Mouse (Mus musculus) erythroblast, embryonic 14.5 days (primary cell): ENCODE results near the gene Flt3. TPM values are rescaled to one million over a fixed set of nuclear protein-coding genes. Genes with fewer than 3 reads are reported as not detected.

Experiments
- H3K27me3 ChIP-seq: 2 replicates; pipeline ENCODE4 v1.6.1; 2012; ENCODE audit warnings: inconsistent platforms; ENCODE audit not compliant: control insufficient read depth
- H3K36me3 ChIP-seq: 2 replicates; pipeline ENCODE4 v1.6.1; 2012; ENCODE audit warnings: mild to moderate bottlenecking, inconsistent platforms; ENCODE audit not compliant: control insufficient read depth
- H3K4me1 ChIP-seq: 2 replicates; pipeline ENCODE4 v1.6.1; 2012; ENCODE audit warnings: inconsistent platforms; ENCODE audit not compliant: control insufficient read depth
- H3K4me3 ChIP-seq: replicated peaks from 2 replicates; pipeline ENCODE3; 2012; ENCODE audit warnings: moderate library complexity, mild to moderate bottlenecking, inconsistent platforms
- H3K9me3 ChIP-seq: 2 replicates; pipeline ENCODE4 v1.6.1; 2012; ENCODE audit warnings: low read length, inconsistent platforms, mixed read lengths; ENCODE audit not compliant: control insufficient read depth
- GATA1 ChIP-seq: IDR thresholded peaks from 2 replicates; pipeline ENCODE4 v1.6.1; 2012; ENCODE audit warnings: low read length, inconsistent platforms, mixed read lengths
- TAL1 ChIP-seq: IDR thresholded peaks from 3 replicates; pipeline ENCODE4 v1.6.1; 2012; ENCODE audit warnings: low read length, inconsistent platforms, mixed read lengths
- polyA plus RNA-seq: library from polyadenylated mRNA; stranded (reverse); fragments of >175 nt; gene quantifications from 2 replicates; pipeline ENCODE4 v1.2.3, GENCODE M21; 2012

Gene Flt3
- polyA plus RNA-seq, 1 experiment: 0.01 TPM

DNA sequence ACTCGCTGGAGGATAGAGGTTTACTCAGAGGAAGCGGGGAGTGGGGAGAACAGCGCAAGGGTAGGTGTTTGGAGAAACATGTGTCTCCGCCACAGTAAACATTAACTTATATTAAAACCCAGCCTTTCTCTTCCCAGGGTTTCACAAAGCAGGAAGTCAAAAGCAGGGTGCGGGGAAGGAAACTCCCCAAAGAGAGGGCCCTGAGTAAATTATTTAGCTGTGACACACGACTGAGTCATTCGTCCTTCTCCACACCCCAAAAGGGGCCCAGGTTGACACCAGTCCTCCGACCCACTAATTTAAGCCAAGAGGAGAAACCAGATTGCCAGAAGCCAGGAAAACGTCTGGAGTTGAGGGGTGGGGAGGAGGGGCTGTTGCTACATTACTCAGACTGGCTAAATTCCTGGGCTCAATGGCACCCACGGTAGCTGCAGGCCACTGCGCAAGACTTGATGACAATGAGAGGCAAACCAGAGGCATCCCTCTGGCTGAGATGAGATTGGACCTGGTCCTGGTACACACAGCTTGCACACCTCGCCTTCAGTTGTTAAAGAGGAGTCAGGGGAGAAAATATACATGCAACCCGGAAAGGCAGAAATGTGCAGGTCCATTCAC, 107.7 kb downstream of the Flt3 start:
- no peak for TF ChIP-seq TAL1
- no peak for TF ChIP-seq GATA1

GRCm38 (mm10) chr5:147291764-147292505, 108.4 kb downstream of the Flt3 start:
- H3K4me1 ChIP-seq: peaks cover 1% of the 10 kb centered on the region
- no peak for TF ChIP-seq TAL1
- TF ChIP-seq GATA1: no peak
- no peaks in the 10 kb centered on the region for H3K9me3 ChIP-seq
- no peak overlapping the region for H3K4me3 ChIP-seq
- H3K27me3 ChIP-seq: peaks cover 36% of the 10 kb centered on the region
- H3K36me3 ChIP-seq: no peaks in the 10 kb centered on the region

More for the DNA sequence above, 107.7 kb downstream of the Flt3 start:
- H3K4me1 ChIP-seq: peaks cover 1% of the 10 kb centered on the region
- H3K27me3 ChIP-seq: peaks cover 41% of the 10 kb centered on the region
- no peak overlapping the region for H3K4me3 ChIP-seq
- H3K9me3 ChIP-seq: no peaks in the 10 kb centered on the region
- H3K36me3 ChIP-seq: no peaks in the 10 kb centered on the region

GRCm38 (mm10) chr5:147284365-147284764, 115.9 kb downstream of the Flt3 start:
- no peaks in the 10 kb centered on the region for H3K36me3 ChIP-seq
- no peak for TF ChIP-seq TAL1
- no peak for TF ChIP-seq GATA1
- no peak overlapping the region for H3K4me3 ChIP-seq

More at GRCm38 (mm10) chr5:147284365-147284764, 115.9 kb downstream of the Flt3 start:
- Histone ChIP-seq H3K4me1 (no peaks in the 10 kb centered on the region), H3K27me3 (peaks cover 14% of the 10 kb centered on the region), H3K9me3 (no peaks in the 10 kb centered on the region)

Other genes with a start within 250 kb of the Flt3 start
- gene Gsx1, start 211.8 kb downstream of the Flt3 start, polyA plus RNA-seq: not detected in 2 replicates
- not detected in 2 replicates for gene Pdx1, start 130.5 kb downstream of the Flt3 start, polyA plus RNA-seq
- gene Cdx2, start 93.2 kb downstream of the Flt3 start, polyA plus RNA-seq: 0.03 TPM in 1 of 2 replicates, not detected in the other
- gene Urad, start 78.0 kb downstream of the Flt3 start, polyA plus RNA-seq: not detected in 2 replicates
- gene Pan3, start 29.7 kb upstream of the Flt3 start, polyA plus RNA-seq: 0.34 and 1.3 TPM in 2 replicates